Mouse (Mus musculus): Measurements from ENCODE around the gene Slc9a1.

Gene Slc9a1

GRCm38 (mm10) chr4:133369553-133370297, at the start of gene Slc9a1:
Slc9a1 (plus strand) TSS chr4:133369706.
- peak; percentile 88 for DNase-seq (ENCODE audit: low spot score)

GRCm38 (mm10) chr4:133328129-133328528, 41.4 kb upstream of the Slc9a1 start:
- DNase-seq (ENCODE audit: low spot score), result no peak

DNA sequence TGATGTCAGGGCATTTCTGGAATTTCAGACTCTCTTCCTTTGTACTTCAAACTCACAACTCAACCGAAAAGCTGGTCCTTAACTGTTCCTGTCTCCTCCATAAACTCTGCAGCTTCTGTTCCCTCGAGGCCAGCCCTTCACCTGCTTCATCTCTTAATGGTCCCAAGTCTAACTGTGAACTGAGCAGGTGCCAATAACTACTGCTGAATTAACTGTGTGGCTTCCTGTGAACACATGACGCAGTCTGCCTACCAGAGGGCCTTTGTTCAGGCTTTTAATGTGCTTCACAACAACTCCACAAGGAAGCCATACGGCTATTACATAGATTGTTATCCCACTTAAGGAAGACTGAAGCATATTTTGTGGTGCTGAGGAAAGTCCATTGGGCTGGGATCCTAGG, 39.2 kb upstream of the Slc9a1 start:
- DNase-seq (ENCODE audit: low spot score), result no peak

GRCm38 (mm10) chr4:133333306-133333705, 36.2 kb upstream of the Slc9a1 start:
- no peak for DNase-seq (ENCODE audit: low spot score)

DNA sequence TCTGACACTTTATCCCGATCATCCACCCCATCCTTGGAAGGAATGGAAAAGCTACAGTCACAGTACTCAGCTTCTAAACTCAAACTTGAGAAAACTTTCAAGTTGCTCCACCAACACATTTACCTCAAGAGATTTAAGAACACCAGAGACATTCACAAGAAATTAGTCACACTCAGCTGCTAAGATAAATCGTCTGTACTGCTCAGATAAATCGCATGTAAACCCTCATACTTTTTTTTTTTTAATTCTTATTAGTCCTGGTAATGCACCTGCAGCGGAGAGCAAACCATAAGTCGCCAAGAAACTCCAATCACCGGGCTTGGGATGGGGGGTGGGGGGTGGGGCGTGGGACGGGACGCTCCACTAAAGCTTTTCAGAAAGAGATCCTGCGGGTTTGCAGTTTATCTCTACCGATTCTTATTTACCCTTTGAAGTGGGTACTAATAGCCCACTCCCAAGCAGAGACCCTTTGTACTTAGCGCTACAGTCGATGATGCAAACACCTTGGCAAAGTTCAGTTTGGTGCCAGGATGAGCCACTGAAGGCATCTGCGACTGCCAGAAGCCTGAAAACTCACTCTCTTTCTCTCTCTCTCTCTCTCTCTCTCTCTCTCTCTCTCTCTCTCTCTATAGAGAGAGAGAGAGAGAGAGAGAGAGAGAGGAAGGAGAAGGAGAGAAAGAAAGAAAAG, 31.5 kb upstream of the Slc9a1 start:
- DNase-seq (ENCODE audit: low spot score), result no peak

- no peak for DNase-seq (ENCODE audit: low spot score)
Observed at GRCm38 (mm10) chr4:133338521-133339095, 30.9 kb upstream of the Slc9a1 start.

GRCm38 (mm10) chr4:133339148-133339749, 30.3 kb upstream of the Slc9a1 start:
- peak; percentile 96 for DNase-seq (ENCODE audit: low spot score)

DNA sequence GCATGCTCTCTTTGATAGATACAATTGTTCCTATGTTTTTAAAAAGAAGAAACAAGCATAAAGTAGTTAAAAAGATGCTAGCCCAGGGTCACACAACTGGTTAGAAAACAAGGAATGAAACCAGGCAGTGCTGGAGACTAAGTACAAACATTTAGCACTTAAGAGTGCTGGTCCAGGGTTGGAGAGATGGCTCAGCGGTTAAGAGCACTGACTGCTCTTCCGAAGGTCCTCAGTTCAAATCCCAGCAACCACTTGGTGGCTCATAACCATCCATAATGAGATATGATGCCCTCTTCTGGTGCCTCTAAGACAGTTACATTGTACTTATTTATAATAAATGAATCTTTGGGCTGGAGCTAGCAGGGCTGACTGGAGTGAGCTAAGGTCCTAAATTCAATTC, 29.3 kb upstream of the Slc9a1 start:
- no peak for DNase-seq (ENCODE audit: low spot score)

DNA sequence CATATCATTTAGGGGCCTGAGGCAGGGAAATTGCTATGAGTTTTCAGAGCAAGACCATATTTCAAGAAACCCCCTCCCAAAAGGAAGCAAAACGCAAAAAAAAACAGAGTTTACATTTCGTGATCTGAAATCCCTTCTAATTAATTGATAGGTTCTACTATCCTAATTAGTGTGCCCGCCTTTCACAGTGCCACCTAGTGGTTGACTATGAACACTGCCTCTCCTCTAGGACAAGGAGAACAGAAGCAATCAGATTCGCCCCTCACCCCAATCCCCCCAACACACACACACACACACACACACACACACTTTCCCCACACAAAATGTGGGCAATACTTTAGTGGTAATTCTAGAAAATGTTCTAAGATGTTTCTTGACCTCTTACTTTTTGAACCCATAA, 25.4 kb upstream of the Slc9a1 start:
- no peak for DNase-seq (ENCODE audit: low spot score)

- DNase-seq (ENCODE audit: low spot score), result no peak
Observed at GRCm38 (mm10) chr4:133345702-133346101, 23.8 kb upstream of the Slc9a1 start.

DNA sequence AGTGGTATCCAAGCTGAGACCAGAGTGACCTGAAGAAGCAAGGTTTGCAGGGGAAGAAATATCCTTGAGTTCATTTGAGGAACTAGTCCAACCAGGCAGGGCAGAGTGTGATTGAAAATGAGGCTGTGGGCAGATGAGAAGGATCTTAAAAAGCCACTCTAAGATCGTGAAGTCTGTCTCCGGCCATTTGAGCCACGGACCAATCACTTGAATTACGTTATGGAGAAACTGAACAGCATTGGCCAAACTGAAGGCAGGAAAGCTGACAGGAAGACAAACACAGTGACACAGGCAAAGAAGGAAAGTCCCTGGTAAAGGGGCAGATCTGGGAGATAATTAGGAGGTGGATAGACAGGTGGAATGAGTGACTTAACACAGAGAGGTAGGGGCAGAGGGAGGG, 22.9 kb upstream of the Slc9a1 start:
- no peak for DNase-seq (ENCODE audit: low spot score)

DNA sequence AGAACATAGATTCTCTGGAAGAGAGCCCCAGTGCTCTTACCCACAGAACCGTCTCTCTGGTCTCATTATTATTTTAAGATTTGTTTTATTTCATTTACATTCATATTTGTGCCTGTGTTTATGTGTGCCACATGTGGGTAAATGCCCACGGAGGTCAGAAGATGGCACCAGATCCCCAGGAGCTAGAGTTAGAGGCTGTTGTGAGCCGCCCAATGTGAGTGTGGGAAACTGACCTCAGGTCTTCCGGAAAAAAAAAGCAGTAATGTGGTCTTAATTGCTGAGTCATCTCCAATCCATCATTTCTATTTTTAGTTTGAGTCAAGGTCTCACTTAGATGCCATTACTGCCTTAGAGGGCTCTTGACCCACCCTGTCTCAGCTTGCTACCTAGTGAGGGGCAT, 21.9 kb upstream of the Slc9a1 start:
- no peak for DNase-seq (ENCODE audit: low spot score)

- DNase-seq (ENCODE audit: low spot score), result no peak
Observed at GRCm38 (mm10) chr4:133348051-133348775, 21.3 kb upstream of the Slc9a1 start.

DNA sequence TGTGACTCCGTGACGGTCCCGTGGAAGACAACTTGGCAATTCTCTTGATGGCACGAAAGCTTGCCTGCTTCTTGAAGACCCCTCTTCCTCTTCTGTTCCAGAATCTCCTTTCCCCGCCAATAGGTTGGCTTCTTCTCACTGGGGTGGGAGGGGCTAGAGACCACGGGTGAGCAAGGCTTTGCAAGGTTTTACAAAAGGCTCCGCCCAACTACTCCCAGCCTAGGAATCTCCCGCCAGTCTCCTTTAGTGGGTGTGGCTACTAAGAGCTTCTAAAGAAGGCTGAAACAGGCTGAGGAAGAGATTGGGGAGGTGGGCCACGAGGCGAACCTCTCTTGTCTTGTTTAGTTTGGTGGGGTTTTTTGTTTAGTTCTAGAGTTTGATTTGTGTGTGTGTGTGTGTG, 16.7 kb upstream of the Slc9a1 start:
- peak; percentile 43 for DNase-seq (ENCODE audit: low spot score)

DNA sequence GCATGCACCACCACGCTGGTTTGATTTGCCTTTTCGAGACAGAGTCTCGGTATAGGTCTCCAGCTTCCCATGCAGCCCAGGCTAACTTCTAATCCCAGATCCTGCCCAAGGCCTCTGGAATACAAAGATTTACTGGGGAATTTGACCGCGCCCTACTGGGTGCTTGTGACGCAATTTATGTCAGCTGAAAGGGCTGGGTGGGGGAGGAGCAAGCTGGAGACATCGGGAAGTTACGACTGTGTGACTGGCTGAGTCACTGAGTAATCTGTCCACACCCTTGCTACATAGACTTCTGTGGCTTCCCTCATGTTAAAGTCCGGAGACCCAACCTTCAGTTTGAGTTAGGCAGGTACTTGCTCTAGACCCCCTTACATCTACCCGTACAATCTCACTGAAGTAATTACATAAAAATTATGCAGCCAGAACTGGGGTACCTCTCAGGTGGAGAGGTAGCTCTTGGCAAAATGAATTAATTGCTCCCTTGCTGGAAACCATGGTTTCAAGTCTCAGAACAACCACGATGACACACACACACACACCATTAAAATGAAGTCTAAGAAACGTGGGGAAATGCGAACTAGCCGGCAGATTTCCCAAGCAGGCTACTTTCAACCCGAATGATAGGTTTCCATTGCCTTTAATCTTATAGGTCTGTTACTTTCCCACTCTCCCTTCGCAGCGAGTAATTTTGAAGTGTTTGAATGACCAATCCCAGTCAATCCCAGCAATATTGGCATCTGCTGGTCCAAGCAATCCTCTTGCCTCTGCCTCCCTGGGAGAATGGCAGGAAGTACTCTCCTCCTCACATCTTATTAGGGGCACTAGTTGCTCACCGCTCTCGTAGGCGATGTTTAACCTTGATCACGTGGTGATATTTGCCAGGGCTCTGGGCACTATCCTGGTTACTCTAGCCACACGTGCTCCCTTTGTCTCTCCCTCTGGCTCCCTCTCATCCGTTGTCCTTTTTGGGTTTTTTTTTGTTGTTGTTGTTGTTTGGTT, 15.8 kb upstream of the Slc9a1 start, which contains the start of gene Wdtc1:
TSS of gene Wdtc1 (minus strand) at position 115 of the 999 bp plus-strand sequence.
- DNase-seq (ENCODE audit: low spot score), result peak; percentile 85

GRCm38 (mm10) chr4:133354641-133355040, 14.9 kb upstream of the Slc9a1 start:
- DNase-seq (ENCODE audit: low spot score), result no peak

- no peak for DNase-seq (ENCODE audit: low spot score)
Observed at GRCm38 (mm10) chr4:133370298-133371274, 1.1 kb downstream of the Slc9a1 start.

- no peak for DNase-seq (ENCODE audit: low spot score)
Observed at GRCm38 (mm10) chr4:133371621-133372277, 2.2 kb downstream of the Slc9a1 start.

GRCm38 (mm10) chr4:133372278-133372665, 2.8 kb downstream of the Slc9a1 start:
- DNase-seq (ENCODE audit: low spot score), result peak; percentile 44
